Mouse (Mus musculus): Measurements from ENCODE around the gene Slc13a3. TPM values are rescaled to one million over a fixed set of nuclear protein-coding genes. Genes with fewer than 3 reads are reported as not detected.

The Slc13a3 gene
- total RNA-seq, 2 experiments from 2014 or later = 2.3 to 3.2 TPM

DNA sequence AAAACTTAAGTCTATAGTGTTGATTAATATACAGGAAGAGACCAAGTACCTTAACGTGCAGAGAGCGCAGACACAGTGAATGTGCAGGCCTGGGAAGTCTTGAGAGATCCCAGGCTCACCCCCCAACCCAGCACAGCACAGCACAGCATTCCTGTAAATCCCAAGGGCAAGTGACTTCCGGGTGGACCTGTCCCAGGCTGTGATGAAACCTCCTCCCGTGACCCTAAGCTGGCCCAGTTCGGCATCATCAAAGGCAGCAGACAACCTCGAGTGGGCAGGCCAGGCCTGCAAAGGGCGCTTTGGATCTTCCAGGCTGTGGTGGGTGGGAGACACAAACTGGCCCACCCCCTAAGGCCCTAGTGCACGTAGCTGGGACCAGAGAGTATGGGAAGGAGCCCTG is 9.0 kb upstream of the Slc13a3 start:
- no peak for DNase-seq (ENCODE audit: low spot score in 2 of 2)

GRCm38 (mm10) chr2:165475850-165476249 is 2.8 kb upstream of the Slc13a3 start:
- DNase-seq (ENCODE audit: low spot score in 2 of 2) = no peak

GRCm38 (mm10) chr2:165475412-165475811 is 2.4 kb upstream of the Slc13a3 start:
- DNase-seq (ENCODE audit: low spot score in 2 of 2) = no peak

DNA sequence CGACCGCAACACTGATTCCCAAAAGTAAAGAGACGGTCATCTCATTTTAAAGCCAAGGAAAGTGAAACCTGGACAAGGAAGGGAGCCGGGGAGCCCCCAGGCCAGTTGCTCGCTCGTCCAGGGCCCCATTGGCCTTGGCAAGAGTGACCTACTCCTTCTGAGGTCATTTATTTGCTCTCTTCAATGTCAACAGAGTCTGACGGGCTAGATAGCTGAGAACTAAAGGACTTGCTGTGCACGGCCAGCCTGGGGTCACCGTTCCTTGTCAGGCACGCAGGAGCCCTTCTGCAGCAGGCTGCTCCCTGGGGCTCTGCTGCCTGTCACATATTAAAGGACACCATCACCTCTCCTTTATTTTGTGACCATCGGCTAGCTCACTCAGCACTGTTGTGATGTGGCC is 1.1 kb downstream of the Slc13a3 start:
- DNase-seq (ENCODE audit: low spot score in 2 of 2) = no peak

GRCm38 (mm10) chr2:165470167-165470566 is 2.9 kb downstream of the Slc13a3 start:
- DNase-seq (ENCODE audit: low spot score in 2 of 2) = no peak

DNA sequence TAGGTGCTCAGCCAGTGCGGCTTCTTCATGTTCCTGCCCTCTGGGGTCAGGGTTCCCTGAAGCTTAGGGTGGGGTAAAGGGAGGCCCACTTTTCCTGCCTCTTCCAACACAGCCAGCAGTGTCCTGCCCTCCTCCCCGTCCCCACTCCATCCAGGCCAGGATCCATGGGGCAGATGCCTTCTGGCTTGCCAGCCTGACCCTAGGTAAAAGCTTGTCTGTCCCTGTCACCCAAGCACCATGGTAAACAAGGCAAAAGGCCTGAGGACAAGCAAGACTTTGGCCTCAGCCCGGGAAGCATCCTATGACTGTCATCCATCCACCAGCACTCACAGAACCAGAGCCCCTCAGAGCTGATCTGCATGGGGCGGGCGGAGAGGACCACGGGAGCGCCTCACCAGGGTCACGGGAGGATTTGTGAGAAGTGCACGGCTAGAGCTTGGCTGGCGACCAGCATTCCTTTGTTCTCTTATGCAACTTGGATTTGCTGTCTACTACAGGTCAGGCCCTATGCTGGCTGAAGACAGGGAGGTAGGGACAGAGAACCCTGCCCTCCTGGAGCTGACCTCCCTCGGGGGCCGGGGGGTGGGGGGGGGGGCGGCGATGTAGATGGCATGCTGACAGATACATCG is 5.1 kb downstream of the Slc13a3 start:
- DNase-seq (ENCODE audit: low spot score in 2 of 2) = no peak

DNA sequence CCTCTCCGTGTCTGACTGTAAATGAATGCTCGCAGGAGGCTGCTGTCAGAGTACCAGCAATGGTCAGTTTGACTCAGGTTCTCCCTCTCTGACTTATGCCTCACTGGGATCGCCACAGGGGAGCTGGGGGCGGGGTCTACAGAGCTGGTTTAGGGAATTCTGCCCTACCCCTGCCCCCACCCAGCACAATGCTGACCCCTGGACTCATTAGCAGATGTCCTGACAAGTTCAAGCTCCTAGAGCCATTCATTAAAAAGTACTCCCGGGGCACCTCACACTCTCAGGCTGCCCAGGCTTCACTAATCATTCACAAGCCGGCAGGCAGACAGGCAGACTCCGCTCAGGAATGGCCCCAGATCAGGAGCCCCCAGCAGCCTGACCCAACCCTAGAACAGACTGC is 13.4 kb downstream of the Slc13a3 start:
- DNase-seq (ENCODE audit: low spot score in 2 of 2) = no peak

DNA sequence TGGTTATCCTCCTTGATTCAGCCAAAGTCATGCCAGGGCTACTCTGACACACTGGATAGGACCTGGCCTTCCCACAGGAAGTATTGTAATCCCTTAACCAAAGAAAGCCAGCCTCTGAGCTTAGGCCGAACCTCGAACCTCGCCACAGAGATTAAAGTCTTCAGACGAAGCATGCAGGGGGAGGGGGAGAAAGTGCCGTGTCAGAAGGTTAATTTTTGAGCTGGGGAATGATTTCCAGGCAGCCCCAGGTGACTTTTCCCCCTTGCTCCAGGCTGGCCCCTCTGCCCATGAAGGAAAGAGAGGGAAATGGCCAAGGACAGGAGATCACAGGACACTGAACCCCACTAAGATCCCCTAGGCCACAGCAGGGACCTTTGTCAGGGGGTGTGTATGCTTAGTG is 14.8 kb downstream of the Slc13a3 start:
- no peak for DNase-seq (ENCODE audit: low spot score in 2 of 2)

GRCm38 (mm10) chr2:165456710-165457109 is 16.3 kb downstream of the Slc13a3 start:
- DNase-seq (ENCODE audit: low spot score in 2 of 2) = no peak

DNA sequence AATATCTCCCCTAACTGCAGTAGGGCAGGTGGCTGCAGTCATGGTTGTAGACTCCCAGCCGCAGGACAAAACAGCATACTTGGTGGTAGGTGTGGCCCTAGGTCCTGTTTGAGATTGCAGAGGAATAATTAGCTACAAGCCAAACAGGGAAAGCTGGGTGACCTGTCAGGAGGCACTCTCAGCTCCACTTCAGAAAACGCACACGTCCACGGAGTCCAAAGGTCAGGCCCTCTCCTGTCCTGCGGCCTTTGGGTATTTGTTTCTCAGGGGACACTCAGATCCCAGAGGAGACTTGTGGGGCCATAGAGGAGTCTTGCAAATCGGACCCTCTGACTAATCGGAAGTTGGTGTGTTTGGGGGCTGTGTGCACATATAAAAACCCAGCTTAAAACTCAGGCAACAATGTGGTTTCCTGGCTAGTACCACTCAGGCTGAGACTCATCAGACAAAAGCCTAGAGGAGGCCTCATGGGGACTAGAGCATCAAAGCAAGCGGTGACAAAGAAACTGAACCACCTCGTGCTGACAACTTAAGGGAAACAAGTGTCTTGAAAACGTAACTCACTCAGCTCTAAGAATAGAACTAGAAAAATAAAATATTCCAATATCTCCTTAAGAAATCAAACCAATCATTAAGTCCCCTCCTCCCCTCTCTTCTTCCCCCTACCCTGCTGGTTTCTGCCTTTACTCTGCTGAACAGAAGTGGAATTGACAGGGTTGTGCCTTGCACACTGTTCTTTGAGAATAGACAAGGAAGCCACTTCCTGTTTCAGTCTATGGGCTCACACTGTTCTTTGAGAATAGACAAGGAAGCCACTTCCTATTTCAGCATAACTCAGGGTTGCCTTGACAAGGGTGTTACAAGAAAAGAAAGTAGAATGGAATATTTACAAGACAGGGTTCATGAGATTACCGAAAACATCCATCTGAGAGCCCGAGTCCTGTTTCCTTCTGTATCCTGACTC is 20.0 kb downstream of the Slc13a3 start:
- DNase-seq (ENCODE audit: low spot score in 2 of 2) = no peak

GRCm38 (mm10) chr2:165448475-165448874 is 24.6 kb downstream of the Slc13a3 start:
- no peak for DNase-seq (ENCODE audit: low spot score in 2 of 2)

- no peak for DNase-seq (ENCODE audit: low spot score in 2 of 2)
Observed at GRCm38 (mm10) chr2:165444861-165445260, 28.2 kb downstream of the Slc13a3 start.

DNA sequence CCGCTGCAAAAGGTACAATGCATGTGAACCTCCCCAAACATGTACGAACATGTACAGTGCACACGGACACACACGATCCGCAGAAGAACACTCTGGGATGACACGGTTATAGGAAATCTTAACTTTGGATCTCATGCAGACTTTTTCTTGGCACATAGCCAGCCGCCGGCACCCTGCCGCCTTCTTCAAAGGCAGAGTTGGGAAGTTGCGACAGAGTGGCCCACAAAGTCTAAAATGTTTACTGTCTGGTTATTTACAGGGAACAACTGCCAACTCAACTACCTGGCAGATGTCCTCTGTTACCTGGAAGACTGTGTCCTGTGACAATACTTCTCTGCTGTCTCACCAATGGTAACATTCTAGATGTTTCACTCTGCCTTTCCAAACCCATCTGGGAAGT is 30.0 kb downstream of the Slc13a3 start:
- peak; percentile 25 to 47 for DNase-seq (ENCODE audit: low spot score in 2 of 2)

- DNase-seq (ENCODE audit: low spot score in 2 of 2) = no peak
Observed at GRCm38 (mm10) chr2:165441613-165442012, 31.4 kb downstream of the Slc13a3 start.

DNA sequence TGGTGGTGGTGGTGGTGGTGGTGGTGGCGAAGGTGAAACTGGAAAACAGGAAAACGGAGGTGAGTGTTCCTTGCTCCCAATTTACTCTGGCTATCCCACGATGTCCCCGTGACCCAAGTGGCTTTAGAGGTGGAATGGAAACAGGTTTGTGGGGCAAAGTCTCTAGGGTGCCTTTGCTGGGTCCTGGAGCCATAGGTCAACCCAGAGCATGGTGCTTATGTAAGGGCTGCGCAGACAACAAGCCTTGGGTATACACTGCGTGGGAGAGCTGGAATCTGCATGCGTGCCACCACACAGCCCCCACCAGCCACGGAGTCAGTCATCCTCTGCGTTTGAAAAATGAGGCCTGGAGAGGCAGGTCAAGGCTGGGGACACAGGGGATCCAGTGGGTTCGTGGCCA is 33.4 kb downstream of the Slc13a3 start:
- DNase-seq (ENCODE audit: low spot score in 2 of 2) = no peak

GRCm38 (mm10) chr2:165438881-165439280 is 34.1 kb downstream of the Slc13a3 start:
- DNase-seq (ENCODE audit: low spot score in 2 of 2) = no peak

DNA sequence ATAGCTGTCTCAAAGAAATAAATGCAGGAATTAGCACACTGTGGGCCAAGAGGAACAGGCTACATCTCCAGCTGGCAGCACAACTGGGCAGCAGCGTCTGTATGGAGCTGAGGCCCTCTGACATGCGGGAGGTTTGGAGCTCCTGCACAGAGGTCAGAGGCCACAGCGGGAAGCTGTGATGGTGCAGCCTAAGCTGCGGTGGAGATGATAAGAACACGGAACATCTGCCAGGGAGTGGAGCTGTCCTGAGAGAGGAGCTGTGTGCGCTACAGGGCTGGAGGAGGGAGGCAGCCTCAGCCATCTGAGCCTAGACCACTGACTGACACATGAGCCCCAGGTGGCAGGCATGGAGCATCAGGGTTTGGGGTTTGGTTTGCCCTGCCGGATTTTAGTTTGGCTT is 44.3 kb downstream of the Slc13a3 start:
- no peak for DNase-seq (ENCODE audit: low spot score in 2 of 2)

DNA sequence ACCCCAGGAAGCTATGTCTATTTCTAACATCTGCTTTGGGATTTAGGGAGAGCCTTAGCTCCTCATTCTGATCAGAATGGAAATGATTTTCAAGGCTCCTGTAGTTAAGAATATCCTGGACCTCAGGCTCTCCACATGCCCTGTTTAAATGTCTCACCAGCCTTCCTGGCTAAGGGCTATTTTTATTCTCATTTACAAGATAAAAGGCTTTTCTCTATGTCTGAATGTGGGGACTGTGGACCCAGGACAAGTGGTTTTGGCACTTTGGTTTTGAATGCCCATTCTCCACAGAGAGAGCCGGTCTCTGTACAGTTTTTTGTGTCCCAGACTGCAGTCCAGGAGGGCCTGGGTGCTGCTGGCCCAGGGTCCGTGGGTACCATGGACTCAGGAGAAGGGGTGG is 52.8 kb downstream of the Slc13a3 start:
- no peak for DNase-seq (ENCODE audit: low spot score in 2 of 2)

GRCm38 (mm10) chr2:165419670-165420111 is 53.3 kb downstream of the Slc13a3 start:
- DNase-seq (ENCODE audit: low spot score in 2 of 2) = no peak

GRCm38 (mm10) chr2:165418577-165418976 is 54.5 kb downstream of the Slc13a3 start:
- DNase-seq (ENCODE audit: low spot score in 2 of 2) = no peak

DNA sequence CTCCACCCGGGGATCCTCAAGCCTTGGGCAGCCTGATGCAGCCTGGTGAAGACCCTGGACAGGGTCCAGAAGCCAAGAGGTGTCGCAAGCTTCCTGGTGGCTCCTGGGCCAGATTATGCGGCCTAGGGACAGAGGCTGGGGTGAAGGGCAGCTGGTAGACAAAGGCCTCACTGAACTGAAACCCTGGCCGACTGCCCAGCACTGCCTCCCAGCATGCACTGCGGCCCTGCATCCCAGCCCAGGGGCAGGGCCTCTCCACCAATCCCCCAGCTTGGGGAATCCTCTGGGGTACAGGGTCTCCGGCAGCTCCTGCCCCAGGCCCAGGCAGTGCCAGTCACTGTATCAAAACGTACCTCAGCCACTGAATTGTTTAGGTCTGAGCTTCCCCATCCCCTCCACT is 55.7 kb downstream of the Slc13a3 start:
- no peak for DNase-seq (ENCODE audit: low spot score in 2 of 2)

DNA sequence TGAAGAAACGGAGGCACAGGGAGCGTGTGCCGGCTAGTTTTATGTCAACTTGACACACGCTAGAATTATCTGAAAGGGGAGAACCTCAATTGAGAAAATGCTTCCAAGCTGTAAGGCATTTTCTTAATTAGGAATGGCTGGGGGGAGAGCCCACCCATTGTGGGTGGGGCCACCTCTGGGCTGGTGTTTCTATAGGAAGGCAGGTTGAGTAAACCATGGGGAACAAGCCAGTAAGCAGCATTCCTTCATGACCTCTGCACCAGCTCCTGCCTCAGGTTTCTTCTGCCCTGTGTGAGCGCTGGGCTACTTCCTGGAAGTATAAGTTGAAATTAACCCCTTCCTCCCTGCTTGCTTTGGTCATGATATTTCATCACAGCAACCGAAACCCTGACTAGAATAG is 57.2 kb downstream of the Slc13a3 start:
- DNase-seq (ENCODE audit: low spot score in 2 of 2) = no peak

All from adrenal gland, adult 18-20 months (tissue).